Mouse (Mus musculus) CH12.LX (cell line): ENCODE data around the gene Ctla4. TPM values are rescaled to one million over a fixed set of nuclear protein-coding genes. Genes with fewer than 3 reads are reported as not detected.

Source experiments
- DNase-seq: peaks from one replicate; pipeline ENCODE4 v3.0.0-alpha.2; 2013; ENCODE audit errors: extremely low read depth
- H3K27ac ChIP-seq: 2 replicates; pipeline ENCODE4 v1.5.1; 2012; ENCODE audit warnings: low read depth, mild to moderate bottlenecking, control low read depth, moderate library complexity; ENCODE audit not compliant: insufficient read depth
- H3K27me3 ChIP-seq: replicated peaks from 2 replicates; pipeline ENCODE3; 2012; ENCODE audit warnings: inconsistent platforms
- H3K36me3 ChIP-seq, 2 experiments: replicated peaks in 1 of 2; 2 replicates each; pipeline versions ENCODE3 to v1.6.1; 2012; ENCODE audit warnings: inconsistent platforms in 1 of 2, low read length in 1 of 2, mild to moderate bottlenecking in 1 of 2, mixed read lengths in 1 of 2, moderate library complexity in 1 of 2; ENCODE audit not compliant: control insufficient read depth in 1 of 2, insufficient read depth in 1 of 2
- H3K4me1 ChIP-seq, 2 experiments: 2 replicates each; pipeline ENCODE4 v1.6.1; 2012; ENCODE audit warnings: inconsistent platforms in 1 of 2, moderate library complexity in 1 of 2; ENCODE audit not compliant: insufficient read depth in 2 of 2, control insufficient read depth in 1 of 2
- H3K4me2 ChIP-seq: 2 replicates; pipeline ENCODE4 v1.6.1; 2012; ENCODE audit warnings: low read depth, mild to moderate bottlenecking, control low read depth; ENCODE audit not compliant: poor library complexity, insufficient read depth, severe bottlenecking
- H3K4me3 ChIP-seq, 3 experiments: fragments of 150-350 bp in 1 of 3; sonication (generic) in 1 of 3; replicated peaks in 1 of 3; 2 replicates each; pipeline versions ENCODE3 to v1.5.1; 2011 to 2012; ENCODE audit warnings: low read depth in 2 of 3, low read length in 2 of 3, mild to moderate bottlenecking in 2 of 3, moderate library complexity in 2 of 3, control low read depth in 1 of 3, improper control_type of control experiment in 1 of 3, inconsistent platforms in 1 of 3, mixed read lengths in 1 of 3; ENCODE audit not compliant: poor library complexity in 1 of 3
- H3K79me2 ChIP-seq: replicated peaks from 2 replicates; pipeline ENCODE4 v1.6.1; 2012; ENCODE audit warnings: mild to moderate bottlenecking, moderate library complexity; ENCODE audit not compliant: control insufficient read depth, poor library complexity, insufficient read depth, severe bottlenecking; ENCODE audit errors: extremely low read depth
- H3K9ac ChIP-seq: 2 replicates; pipeline ENCODE4 v1.6.1; 2012; ENCODE audit warnings: low read depth, mild to moderate bottlenecking, control low read depth, moderate library complexity; ENCODE audit not compliant: insufficient read depth
- H3K9me3 ChIP-seq: replicated peaks from 2 replicates; pipeline ENCODE3; 2012; ENCODE audit warnings: low read length, inconsistent platforms, mixed read lengths
- BHLHE40 ChIP-seq: IDR thresholded peaks from 2 replicates; pipeline ENCODE4 v1.6.1; 2011; ENCODE audit warnings: mild to moderate bottlenecking, low read depth, low read length, improper control_type of control experiment
- CHD2 ChIP-seq: IDR thresholded peaks from 2 replicates; pipeline ENCODE4 v1.6.1; 2011; ENCODE audit warnings: low read length, improper control_type of control experiment
- CTCF ChIP-seq, 2 experiments: IDR thresholded peaks in 1 of 2; conservative IDR thresholded peaks in 1 of 2; 2 replicates each; pipeline ENCODE4 v1.5.1; 2011 to 2012; ENCODE audit warnings: low read depth in 2 of 2, low read length in 2 of 2, improper control_type of control experiment in 1 of 2, inconsistent platforms in 1 of 2, mild to moderate bottlenecking in 1 of 2, moderate library complexity in 1 of 2
- ELF1 ChIP-seq: IDR thresholded peaks from 2 replicates; pipeline ENCODE4 v1.6.1; 2014; ENCODE audit warnings: low read depth, mild to moderate bottlenecking, inconsistent platforms, low read length, improper control_type of control experiment
- ETS1 ChIP-seq: conservative IDR thresholded peaks from 2 replicates; pipeline ENCODE4 v1.6.1; 2012; ENCODE audit warnings: low read depth, mild to moderate bottlenecking, inconsistent platforms, low read length, improper control_type of control experiment, moderate library complexity
- HCFC1 ChIP-seq: IDR thresholded peaks from 2 replicates; pipeline ENCODE4 v1.6.1; 2012; ENCODE audit warnings: low read depth, mild to moderate bottlenecking, inconsistent platforms, low read length, improper control_type of control experiment
- MAX ChIP-seq: IDR thresholded peaks from 2 replicates; pipeline ENCODE4 v1.6.1; 2011; ENCODE audit warnings: low read length, improper control_type of control experiment
- MEF2A ChIP-seq: IDR thresholded peaks from 2 replicates; pipeline ENCODE4 v1.6.1; 2014; ENCODE audit warnings: low read depth, mild to moderate bottlenecking, inconsistent platforms, low read length, improper control_type of control experiment, borderline replicate concordance
- MXI1 ChIP-seq: IDR thresholded peaks from 2 replicates; pipeline ENCODE4 v1.6.1; 2011; ENCODE audit warnings: mild to moderate bottlenecking, low read depth, low read length, improper control_type of control experiment
- MYC ChIP-seq: IDR thresholded peaks from 2 replicates; pipeline ENCODE4 v1.6.1; 2011; ENCODE audit warnings: low read depth, mild to moderate bottlenecking, improper control_type of control experiment, low read length
- NRF1 ChIP-seq: IDR thresholded peaks from 2 replicates; pipeline ENCODE4 v1.6.1; 2014; ENCODE audit warnings: low read depth, mild to moderate bottlenecking, inconsistent platforms, low read length, improper control_type of control experiment, moderate library complexity
- RAD21 ChIP-seq: IDR thresholded peaks from 2 replicates; pipeline ENCODE4 v1.6.1; 2011; ENCODE audit warnings: low read depth, mild to moderate bottlenecking, low read length, improper control_type of control experiment, moderate library complexity
- RCOR1 ChIP-seq: conservative IDR thresholded peaks from 2 replicates; pipeline ENCODE4 v1.6.1; 2012; ENCODE audit warnings: low read depth, mild to moderate bottlenecking, inconsistent platforms, low read length, improper control_type of control experiment
- SMC3 ChIP-seq: IDR thresholded peaks from 2 replicates; pipeline ENCODE4 v1.6.1; 2011; ENCODE audit warnings: low read depth, low read length, improper control_type of control experiment
- TBP ChIP-seq: conservative IDR thresholded peaks from 2 replicates; pipeline ENCODE4 v1.6.1; 2011; ENCODE audit warnings: low read depth, low read length, improper control_type of control experiment
- TCF12 ChIP-seq: IDR thresholded peaks from 2 replicates; pipeline ENCODE4 v1.6.1; 2014; ENCODE audit warnings: low read depth, mild to moderate bottlenecking, inconsistent platforms, low read length, improper control_type of control experiment
- USF1 ChIP-seq: IDR thresholded peaks from 2 replicates; pipeline ENCODE4 v1.6.1; 2014; ENCODE audit warnings: low read depth, mild to moderate bottlenecking, inconsistent platforms, low read length, improper control_type of control experiment
- USF2 ChIP-seq: conservative IDR thresholded peaks from 2 replicates; pipeline ENCODE4 v1.6.1; 2011; ENCODE audit warnings: low read depth, low read length, improper control_type of control experiment
- ZKSCAN1 ChIP-seq: IDR thresholded peaks from 2 replicates; pipeline ENCODE4 v1.6.1; 2012; ENCODE audit warnings: low read depth, inconsistent platforms, low read length, improper control_type of control experiment, borderline replicate concordance
- ZMIZ1 ChIP-seq: IDR thresholded peaks from 2 replicates; pipeline ENCODE4 v1.6.1; 2012; ENCODE audit warnings: low read depth, mild to moderate bottlenecking, inconsistent platforms, low read length, improper control_type of control experiment
- dilution Hi-C: fragments of 300-500 bp; cut with MboI; formaldehyde crosslinking; loops from 2 replicates; pipeline ENCODE4 v1.14.3; 2020; ENCODE audit warnings: low sequenced_read_pairs; ENCODE audit not compliant: extremely low pct_unique_long_range_greater_than_20kb, extremely low pct_ligation_motif_present
- in situ Hi-C: fragments of 300-500 bp; cut with MboI; formaldehyde crosslinking; loops from 3 replicates; pipeline ENCODE4 v1.14.3; 2019; ENCODE audit warnings: low sequenced_read_pairs, low pct_ligation_motif_present, low pct_unique_long_range_greater_than_20kb, mixed read lengths
- polyA plus RNA-seq: library from polyadenylated mRNA; unstranded; fragments of >175 nt; gene quantifications from 2 replicates; pipeline ENCODE4 v1.2.1, GENCODE M21; 2012; ENCODE audit warnings: low read depth; ENCODE audit not compliant: insufficient read length
- total RNA-seq, 2 experiments: library from RNA; depleted of rRNA; stranded (reverse); fragments of 300-350 nt in 1 of 2; fragments of >200 nt in 1 of 2; gene quantifications; 2 replicates each; pipeline ENCODE4 v1.2.3; 2012 to 2014

The Ctla4 gene
- total and polyA plus RNA-seq, 3 experiments: 11.6 to 54.7 (median 53.7) TPM

DNA sequence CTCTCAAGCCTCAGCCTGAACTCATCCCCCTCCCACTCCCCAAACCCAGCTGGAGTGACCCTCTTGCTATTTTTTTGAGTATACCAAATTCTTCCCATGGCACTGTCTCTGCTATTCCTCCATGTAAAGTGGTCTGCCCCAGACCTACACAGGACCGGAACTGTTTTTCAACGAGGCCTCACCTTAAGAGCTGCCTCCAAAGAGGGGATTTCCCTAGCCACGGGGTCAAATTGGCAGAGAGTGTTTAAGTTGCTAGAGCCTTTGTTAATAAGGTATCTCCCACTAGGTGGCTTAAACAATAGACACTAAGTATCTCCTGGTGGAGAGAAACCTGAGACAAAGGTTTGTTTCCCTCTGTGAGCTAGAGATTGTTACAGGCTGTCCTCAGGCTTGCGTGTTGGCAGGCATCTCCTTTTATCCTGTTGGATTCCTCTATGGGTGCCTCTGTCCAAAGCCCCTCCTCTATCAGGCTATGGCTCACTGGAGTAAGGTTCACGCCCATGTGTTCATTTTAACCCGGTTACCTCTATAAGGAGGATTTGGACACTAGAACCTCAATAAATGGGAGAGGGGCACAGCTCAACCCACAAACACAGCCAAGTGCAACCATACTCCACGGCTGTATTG, 33.4 kb upstream of the Ctla4 start (continued):
- TF ChIP-seq NRF1 (no peak), USF2 (0 out of 2 replicates have a peak, but pooled peaks have one; percentile 11), TCF12 (peak; percentile 74; the same call in 1 of the 2 replicates), ZMIZ1 (peak; percentile 67; the same call in 1 of the 2 replicates), RCOR1 (no peak; the same call in 1 of the 2 replicates)

DNA sequence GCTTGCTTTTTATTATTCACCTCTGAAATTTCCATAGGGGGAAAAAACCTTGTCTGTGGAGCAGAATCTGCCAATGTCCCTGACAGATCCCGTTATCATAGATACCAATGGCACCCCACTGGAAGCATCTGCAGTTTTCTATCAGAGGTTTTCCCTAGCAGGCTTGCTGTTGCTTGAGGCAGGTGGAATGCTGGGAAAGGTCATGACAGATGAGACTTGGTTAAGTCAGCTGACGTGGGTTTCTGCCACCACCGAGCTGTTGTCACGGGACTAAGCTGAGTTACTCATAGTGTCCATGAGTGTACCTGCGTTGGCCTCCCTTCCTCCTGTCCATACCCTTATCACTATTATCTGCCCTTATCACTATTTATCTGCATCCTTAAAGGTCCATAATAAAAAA, 32.8 kb upstream of the Ctla4 start:
- H3K9ac ChIP-seq: peak overlapping the region; percentile 7; the same call in 1 of the 2 replicates
- DNase-seq: peak; percentile 59
- in situ Hi-C loops: loop anchor here (10.0 to 25.0 kb wide), 2 partner anchors 139 to 692 kb away; partner anchors contain the start of gene Cd28

GRCm38 (mm10) chr1:60857351-60858220, 29.2 kb upstream of the Ctla4 start:
- H3K79me2 ChIP-seq: peaks cover 4% of the 10 kb centered on the region
- H3K9me3 ChIP-seq: no peaks in the 10 kb centered on the region
- peaks cover 0 to 12% of the 10 kb centered on the region in 2 experiments for H3K36me3 ChIP-seq
- H3K27ac ChIP-seq: peak overlapping the region; percentile 6; the same call in 1 of the 2 replicates
- H3K9ac ChIP-seq: no peak overlapping the region
- no peak overlapping the region for H3K4me3 ChIP-seq
- H3K27me3 ChIP-seq: no peaks in the 10 kb centered on the region
- DNase-seq: no peak
- TF ChIP-seq RAD21: peak; percentile 31
- peak in 1 of 2 experiments; percentile 42; a peak in 2 of 4 replicates for TF ChIP-seq CTCF (conservative IDR thresholded peaks at IDR 0.05 in 1 of 2, IDR thresholded peaks at IDR 0.05 in 1 of 2; ENCODE audit: low read depth in 2 of 2, low read length in 2 of 2)
- TF ChIP-seq TBP: no peak
- TF ChIP-seq ELF1: 0 out of 2 replicates have a peak, but pooled peaks have one; percentile 16
- TF ChIP-seq MYC: no peak
- TF ChIP-seq SMC3: no peak
- TF ChIP-seq MXI1: no peak
- TF ChIP-seq NRF1: no peak
- no peak overlapping the region for H3K4me2 ChIP-seq
- in situ Hi-C loops: loop anchor here (10.0 to 25.0 kb wide), 2 partner anchors 143 to 695 kb away; partner anchors contain the start of gene Cd28
- dilution Hi-C loops: no loop called here
- H3K4me1 ChIP-seq: peaks cover 23 to 70% of the 10 kb centered on the region in 2 experiments

More for the DNA sequence above, 32.8 kb upstream of the Ctla4 start:
- dilution Hi-C loops: no loop called here
- H3K36me3 ChIP-seq: peaks cover 0 to 15% of the 10 kb centered on the region in 2 experiments
- peaks cover 18% of the 10 kb centered on the region for H3K79me2 ChIP-seq
- H3K4me3 ChIP-seq: peak overlapping the region in 1 of 3 experiments; percentile 11
- H3K9me3 ChIP-seq: no peaks in the 10 kb centered on the region
- H3K4me2 ChIP-seq: peak overlapping the region; percentile 79
- TF ChIP-seq ETS1 (peak; percentile 78), CHD2 (no peak), MEF2A (peak; percentile 16; the same call in 1 of the 2 replicates), ELF1 (no peak), HCFC1 (no peak), MAX (no peak), SMC3 (no peak), BHLHE40 (peak; percentile 95), USF1 (peak; percentile 28; the same call in 1 of the 2 replicates), MXI1 (no peak), ZKSCAN1 (no peak)
- TF ChIP-seq, all 38 proteins: peak for 4
- Histone ChIP-seq H3K27ac (peak overlapping the region; percentile 88), H3K4me1 (peaks cover 12 to 61% of the 10 kb centered on the region in 2 experiments), H3K27me3 (no peaks in the 10 kb centered on the region)
